Mouse (Mus musculus): Measurements from ENCODE around the gene 6430531B16Rik.

DNA sequence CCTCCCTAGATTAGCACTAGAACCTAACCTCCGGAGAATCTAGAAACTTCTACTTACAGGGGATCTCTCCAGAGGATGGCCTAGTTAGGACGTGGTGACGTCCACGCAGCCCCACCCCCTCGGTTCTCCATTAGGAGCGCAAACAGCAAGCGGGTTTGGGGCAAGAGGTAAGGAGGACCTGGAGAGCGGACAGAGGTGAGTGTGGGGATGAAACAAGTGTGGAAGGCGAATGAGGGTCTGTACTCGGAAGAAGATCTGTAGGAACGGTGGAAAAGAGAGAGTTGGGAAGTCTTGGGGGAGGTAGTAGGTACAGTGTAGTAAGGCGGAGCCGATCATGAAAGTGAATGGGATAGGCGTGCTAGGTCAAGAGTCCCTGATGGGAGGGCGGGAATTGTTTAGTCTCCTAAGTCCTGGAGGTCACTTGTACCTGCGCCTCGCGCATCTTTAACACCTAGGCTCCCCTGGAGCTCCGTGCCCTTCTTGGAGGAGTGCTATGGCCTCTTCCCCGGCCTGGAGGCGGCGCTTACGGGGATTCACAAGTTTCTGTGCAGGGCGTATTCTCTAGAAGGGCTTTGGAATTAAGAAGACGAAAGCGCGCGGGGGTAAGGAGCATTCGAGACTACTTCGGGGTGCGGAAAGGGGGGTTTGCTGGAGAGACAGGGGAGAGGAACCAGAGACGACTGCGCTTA lies 28.1 kb downstream of the 6430531B16Rik start:
- TF ChIP-seq POLR2A (IDR thresholded peaks at IDR 0.05; ENCODE audit: control insufficient read depth, extremely low read depth, insufficient read depth, low read length, poor library complexity) (0 out of 2 replicates have a peak, but pooled peaks have one; percentile 24), CTCF (IDR thresholded peaks at IDR 0.05; ENCODE audit: borderline replicate concordance, control insufficient read depth, extremely low read depth, insufficient read depth, low read length, poor library complexity) (0 out of 2 replicates have a peak, but pooled peaks have one; percentile 12)

Data from thymus, adult 2 months (tissue).